Mouse (Mus musculus): Measurements from ENCODE around the gene Wdr31. TPM values are rescaled to one million over a fixed set of nuclear protein-coding genes. Genes with fewer than 3 reads are reported as not detected.

Wdr31 gene
- total and polyA plus RNA-seq, 2 experiments from 2014 or later: 4.3 to 17.6 TPM

- peak overlapping the region; percentile 64 for H3K9ac ChIP-seq (replicated peaks; ENCODE audit: low read length)
- H3K4me1 ChIP-seq (ENCODE audit: insufficient read depth, low read length): 0 out of 2 replicates have a peak, but pooled peaks cover 18% of the 10 kb centered on the region
- DNase-seq (ENCODE audit: low spot score) (peak; percentile 76), ATAC-seq (peak; percentile 74)
- peaks cover 16% of the 10 kb centered on the region; the same call in 1 of the 2 replicates for H3K36me3 ChIP-seq (ENCODE audit: insufficient read depth, low read length)
- H3K4me3 ChIP-seq (ENCODE audit: low read length): peak overlapping the region; percentile 64
- no peaks in the 10 kb centered on the region for H3K9me3 ChIP-seq (ENCODE audit: low read length)
- H3K27ac ChIP-seq: peak overlapping the region; percentile 82
- under 1% methylated on average over 35 of the region's 35 CpGs for WGBS
- peak; percentile 66 for TF ChIP-seq CTCF (IDR thresholded peaks at IDR 0.05; ENCODE audit: low read depth)
- peak overlapping the region; percentile 61 for H3K4me2 ChIP-seq (ENCODE audit: low read depth, low read length)
- H3K27me3 ChIP-seq (ENCODE audit: insufficient read depth, low read length): no peaks in the 10 kb centered on the region
These were observed 62.7 kb downstream of the Wdr31 start for GRCm38 (mm10) chr4:62407730-62408582.

DNA sequence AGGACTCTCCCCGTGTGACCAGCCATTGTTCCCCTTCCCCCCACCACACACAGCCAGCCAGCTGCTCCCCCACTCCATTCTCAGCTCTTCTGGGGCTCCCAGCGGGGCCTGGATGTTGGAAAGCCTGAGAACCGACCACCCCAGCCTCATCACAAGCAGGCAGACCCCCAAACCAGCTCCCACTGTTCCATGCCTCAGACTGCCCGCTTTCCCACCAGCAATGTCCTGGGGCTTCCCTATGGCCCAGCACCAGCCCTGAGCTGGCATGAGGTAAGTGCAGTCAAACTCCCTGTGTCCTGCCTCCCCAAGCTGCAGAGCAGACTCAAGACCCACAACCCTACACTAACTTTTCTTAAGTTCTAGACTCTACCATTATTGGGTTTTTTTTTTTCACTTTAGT lies 64.6 kb downstream of the Wdr31 start:
- Histone ChIP-seq H3K4me1 (ENCODE audit: insufficient read depth, low read length) (0 out of 2 replicates have a peak, but pooled peaks cover 18% of the 10 kb centered on the region), H3K27me3 (ENCODE audit: insufficient read depth, low read length) (no peaks in the 10 kb centered on the region), H3K36me3 (ENCODE audit: insufficient read depth, low read length) (peaks cover 16% of the 10 kb centered on the region; the same call in 1 of the 2 replicates), H3K4me2 (ENCODE audit: low read depth, low read length) (no peak overlapping the region), H3K9ac (replicated peaks; ENCODE audit: low read length) (no peak overlapping the region), H3K4me3 (ENCODE audit: low read length) (no peak overlapping the region), H3K9me3 (ENCODE audit: low read length) (no peaks in the 10 kb centered on the region), H3K27ac (no peak overlapping the region)
- 62% methylated on average over 4 of the region's 4 CpGs for WGBS
- ATAC-seq (no peak), DNase-seq (ENCODE audit: low spot score) (no peak)
- no peak for TF ChIP-seq CTCF (IDR thresholded peaks at IDR 0.05; ENCODE audit: low read depth)

DNA sequence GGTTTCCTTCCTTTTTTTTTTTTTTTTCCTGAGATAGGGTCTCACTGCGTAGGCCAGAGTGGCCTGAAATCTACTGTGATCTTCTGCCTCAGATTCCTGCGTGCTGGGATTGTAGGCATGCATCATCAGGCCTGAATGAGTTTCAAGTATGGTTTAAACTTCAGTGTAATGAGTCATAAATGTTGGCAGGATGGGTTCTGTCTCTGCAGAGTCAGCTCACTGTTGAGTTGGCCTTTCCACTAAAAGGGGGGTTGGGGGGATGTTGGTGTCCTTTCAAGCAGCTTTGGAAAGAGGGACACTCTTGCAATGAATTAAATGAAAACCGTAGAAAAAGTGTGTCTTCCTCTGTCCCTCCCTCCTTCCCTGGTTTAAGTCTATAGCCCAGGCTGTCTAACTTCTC lies 71.7 kb downstream of the Wdr31 start:
- Histone ChIP-seq H3K36me3 (ENCODE audit: insufficient read depth, low read length) (peaks cover 69% of the 10 kb centered on the region), H3K4me1 (ENCODE audit: insufficient read depth, low read length) (no peaks in the 10 kb centered on the region), H3K4me3 (ENCODE audit: low read length) (no peak overlapping the region), H3K9ac (replicated peaks; ENCODE audit: low read length) (no peak overlapping the region), H3K4me2 (ENCODE audit: low read depth, low read length) (no peak overlapping the region), H3K27me3 (ENCODE audit: insufficient read depth, low read length) (no peaks in the 10 kb centered on the region), H3K9me3 (ENCODE audit: low read length) (no peaks in the 10 kb centered on the region), H3K27ac (no peak overlapping the region)
- WGBS: 94% methylated on average over 3 of the region's 3 CpGs
- no peak for DNase-seq (ENCODE audit: low spot score)
- no peak for ATAC-seq
- TF ChIP-seq CTCF (IDR thresholded peaks at IDR 0.05; ENCODE audit: low read depth): no peak

Other genes with a start within 250 kb of the Wdr31 start
- gene Zfp37, start 239.8 kb downstream of the Wdr31 start, total RNA-seq (2014; rRNA removed): 12.5 and 14.4 TPM in 2 replicates
- 15.6 and 16.2 TPM in 2 replicates for gene Zfp37, start 239.8 kb downstream of the Wdr31 start, polyA plus RNA-seq (2015; fragmentation: Nextera tagmentation; extraction: Ambion mirVana)
- 17.7 and 19.3 TPM in 2 replicates for gene Slc31a2, start 208.3 kb downstream of the Wdr31 start, total RNA-seq (2014; rRNA removed)
- gene Slc31a2, start 208.3 kb downstream of the Wdr31 start, polyA plus RNA-seq (2015; fragmentation: Nextera tagmentation; extraction: Ambion mirVana): 12.1 and 12.2 TPM in 2 replicates
- 38.3 and 43.0 TPM in 2 replicates for gene Fkbp15, start 110.3 kb downstream of the Wdr31 start, total RNA-seq (2014; rRNA removed)
- gene Fkbp15, start 110.3 kb downstream of the Wdr31 start, polyA plus RNA-seq (2015; fragmentation: Nextera tagmentation; extraction: Ambion mirVana): 22.6 and 23.7 TPM in 2 replicates
- gene Slc31a1, start 110.2 kb downstream of the Wdr31 start, total RNA-seq (2014; rRNA removed): 17.3 and 20.8 TPM in 2 replicates
- gene Slc31a1, start 110.2 kb downstream of the Wdr31 start, polyA plus RNA-seq (2015; fragmentation: Nextera tagmentation; extraction: Ambion mirVana): 45.3 and 46.3 TPM in 2 replicates
- gene Cdc26, start 62.3 kb downstream of the Wdr31 start, total RNA-seq (2014; rRNA removed): 24.7 and 30.1 TPM in 2 replicates
- 75.2 and 78.3 TPM in 2 replicates for gene Cdc26, start 62.3 kb downstream of the Wdr31 start, polyA plus RNA-seq (2015; fragmentation: Nextera tagmentation; extraction: Ambion mirVana)
- gene Prpf4, start 62.1 kb downstream of the Wdr31 start, total RNA-seq (2014; rRNA removed): 14.3 and 19.6 TPM in 2 replicates
- 12.2 and 13.8 TPM in 2 replicates for gene Prpf4, start 62.1 kb downstream of the Wdr31 start, polyA plus RNA-seq (2015; fragmentation: Nextera tagmentation; extraction: Ambion mirVana)
- gene Rnf183, start 35.6 kb downstream of the Wdr31 start, total RNA-seq (2014; rRNA removed): 0.93 and 3.4 TPM in 2 replicates
- 0.14 TPM in 1 of 2 replicates, not detected in the other for gene Rnf183, start 35.6 kb downstream of the Wdr31 start, polyA plus RNA-seq (2015; fragmentation: Nextera tagmentation; extraction: Ambion mirVana)
- gene Bspry, start 9.2 kb upstream of the Wdr31 start, total RNA-seq (2014; rRNA removed): 0.37 and 2.0 TPM in 2 replicates
- 0.95 and 0.96 TPM in 2 replicates for gene Bspry, start 9.2 kb upstream of the Wdr31 start, polyA plus RNA-seq (2015; fragmentation: Nextera tagmentation; extraction: Ambion mirVana)
- 4.1 and 5.1 TPM in 2 replicates for gene Hdhd3, start 32.6 kb upstream of the Wdr31 start, total RNA-seq (2014; rRNA removed)
- gene Hdhd3, start 32.6 kb upstream of the Wdr31 start, polyA plus RNA-seq (2015; fragmentation: Nextera tagmentation; extraction: Ambion mirVana): 5.8 and 6.8 TPM in 2 replicates
- 50.4 and 50.9 TPM in 2 replicates for gene Alad, start 49.0 kb upstream of the Wdr31 start, total RNA-seq (2014; rRNA removed)
- 69.3 and 70.5 TPM in 2 replicates for gene Alad, start 49.0 kb upstream of the Wdr31 start, polyA plus RNA-seq (2015; fragmentation: Nextera tagmentation; extraction: Ambion mirVana)
- 19.0 and 25.1 TPM in 2 replicates for gene Pole3, start 54.2 kb upstream of the Wdr31 start, total RNA-seq (2014; rRNA removed)
- gene Pole3, start 54.2 kb upstream of the Wdr31 start, polyA plus RNA-seq (2015; fragmentation: Nextera tagmentation; extraction: Ambion mirVana): 66.5 and 70.0 TPM in 2 replicates
- gene 4933430I17Rik, start 54.5 kb upstream of the Wdr31 start, total RNA-seq (2014; rRNA removed): 1.0 TPM in 1 of 2 replicates, not detected in the other
- 0.74 and 0.83 TPM in 2 replicates for gene 4933430I17Rik, start 54.5 kb upstream of the Wdr31 start, polyA plus RNA-seq (2015; fragmentation: Nextera tagmentation; extraction: Ambion mirVana)
- gene Rgs3, start 89.0 kb upstream of the Wdr31 start, total RNA-seq (2014; rRNA removed): 71.0 and 71.9 TPM in 2 replicates
- gene Rgs3, start 89.0 kb upstream of the Wdr31 start, polyA plus RNA-seq (2015; fragmentation: Nextera tagmentation; extraction: Ambion mirVana): 44.3 and 44.6 TPM in 2 replicates